Mouse (Mus musculus): ENCODE results near the gene Palm2.
"Not testable (repeated sequence)": the region's sequence is repeated elsewhere in the genome, so short reads cannot be mapped to it uniquely, and the experiment has no call there.

Palm2 gene

GRCm38 (mm10) chr4:57433941-57434704 is at the start of gene Palm2:
TSS of gene Palm2 (plus strand) at chr4:57434247.
- peak; percentile 76 for ATAC-seq (ENCODE audit: low TSS enrichment)

GRCm38 (mm10) chr4:57384355-57384754 is 49.7 kb upstream of the Palm2 start:
- ATAC-seq (ENCODE audit: low TSS enrichment), result no peak

- no peak for ATAC-seq (ENCODE audit: low TSS enrichment)
Observed at GRCm38 (mm10) chr4:57391103-57391502, 42.9 kb upstream of the Palm2 start.

GRCm38 (mm10) chr4:57396414-57396813 is 37.6 kb upstream of the Palm2 start:
- ATAC-seq (ENCODE audit: low TSS enrichment), result no peak

- ATAC-seq (ENCODE audit: low TSS enrichment), result not testable (repeated sequence)
Observed at GRCm38 (mm10) chr4:57412385-57412784, 21.7 kb upstream of the Palm2 start.

- ATAC-seq (ENCODE audit: low TSS enrichment), result no peak
Observed at GRCm38 (mm10) chr4:57413016-57413415, 21.0 kb upstream of the Palm2 start.

- not testable (repeated sequence) for ATAC-seq (ENCODE audit: low TSS enrichment)
Observed at GRCm38 (mm10) chr4:57413670-57414069, 20.4 kb upstream of the Palm2 start.

- no peak for ATAC-seq (ENCODE audit: low TSS enrichment)
Observed at GRCm38 (mm10) chr4:57424011-57424410, 10.0 kb upstream of the Palm2 start.

GRCm38 (mm10) chr4:57428317-57428716 is 5.7 kb upstream of the Palm2 start:
- ATAC-seq (ENCODE audit: low TSS enrichment), result peak; percentile 80

- ATAC-seq (ENCODE audit: low TSS enrichment), result peak; percentile 6; the same call in 1 of the 2 replicates
Observed at GRCm38 (mm10) chr4:57434705-57435360, 786 bp downstream of the Palm2 start.

GRCm38 (mm10) chr4:57436286-57436685 is 2.2 kb downstream of the Palm2 start:
- ATAC-seq (ENCODE audit: low TSS enrichment), result no peak

- ATAC-seq (ENCODE audit: low TSS enrichment), result no peak
Observed at GRCm38 (mm10) chr4:57446082-57446481, 12.0 kb downstream of the Palm2 start.

- no peak for ATAC-seq (ENCODE audit: low TSS enrichment)
Observed at GRCm38 (mm10) chr4:57446854-57447444, 12.9 kb downstream of the Palm2 start.

GRCm38 (mm10) chr4:57451896-57452295 is 17.8 kb downstream of the Palm2 start:
- no peak for ATAC-seq (ENCODE audit: low TSS enrichment)

- ATAC-seq (ENCODE audit: low TSS enrichment), result no peak
Observed at GRCm38 (mm10) chr4:57452661-57453060, 18.6 kb downstream of the Palm2 start.

- no peak for ATAC-seq (ENCODE audit: low TSS enrichment)
Observed at GRCm38 (mm10) chr4:57462378-57462777, 28.3 kb downstream of the Palm2 start.

- ATAC-seq (ENCODE audit: low TSS enrichment), result no peak
Observed at GRCm38 (mm10) chr4:57482435-57482834, 48.4 kb downstream of the Palm2 start.

- ATAC-seq (ENCODE audit: low TSS enrichment), result peak; percentile 67
Observed at GRCm38 (mm10) chr4:57486392-57486791, 52.3 kb downstream of the Palm2 start.

- peak; percentile 43; the same call in 1 of the 2 replicates for ATAC-seq (ENCODE audit: low TSS enrichment)
Observed at GRCm38 (mm10) chr4:57489887-57490286, 55.8 kb downstream of the Palm2 start.

GRCm38 (mm10) chr4:57504792-57505191 is 70.7 kb downstream of the Palm2 start:
- ATAC-seq (ENCODE audit: low TSS enrichment), result peak; percentile 62

- no peak for ATAC-seq (ENCODE audit: low TSS enrichment)
Observed at GRCm38 (mm10) chr4:57510576-57510975, 76.5 kb downstream of the Palm2 start.

- ATAC-seq (ENCODE audit: low TSS enrichment), result no peak
Observed at GRCm38 (mm10) chr4:57511734-57512133, 77.7 kb downstream of the Palm2 start.

Data from frontal cortex, adult (tissue).